Mouse (Mus musculus) limb, embryonic 13.5 days (tissue): ENCODE data around the gene Fam160a2. TPM values are rescaled to one million over a fixed set of nuclear protein-coding genes. Genes with fewer than 3 reads are reported as not detected.

Source experiments
- ATAC-seq: fragments of 200-750 bp; cut with Nextera tagmentation; 2 replicates; pipeline ENCODE4 v1.8.0; 2017; ENCODE audit warnings: low read depth, moderate number of reproducible peaks, moderate TSS enrichment; ENCODE audit not compliant: low FRiP score
- H3K27ac ChIP-seq: fragments of 300-500 bp; sonication (generic); 2 replicates; pipeline ENCODE4 v1.5.1; 2015; ENCODE audit warnings: inconsistent platforms, mild to moderate bottlenecking, moderate library complexity
- H3K27me3 ChIP-seq: fragments of 300-500 bp; sonication (generic); 2 replicates; pipeline ENCODE4 v1.6.1; 2015; ENCODE audit warnings: mild to moderate bottlenecking, inconsistent platforms
- H3K36me3 ChIP-seq: fragments of 300-500 bp; sonication (generic); 2 replicates; pipeline ENCODE4 v1.6.1; 2015; ENCODE audit warnings: inconsistent platforms, mild to moderate bottlenecking, moderate library complexity
- H3K4me1 ChIP-seq: fragments of 300-500 bp; sonication (generic); 2 replicates; pipeline ENCODE4 v1.6.1; 2015; ENCODE audit warnings: inconsistent platforms
- H3K4me2 ChIP-seq: fragments of 300-500 bp; sonication (generic); replicated peaks from 2 replicates; pipeline ENCODE4 v1.6.1; 2015; ENCODE audit warnings: inconsistent platforms, mild to moderate bottlenecking, moderate library complexity
- H3K4me3 ChIP-seq: fragments of 300-500 bp; sonication (generic); 2 replicates; pipeline ENCODE4 v1.5.1; 2015; ENCODE audit warnings: moderate library complexity, mild to moderate bottlenecking, inconsistent platforms
- H3K9ac ChIP-seq: fragments of 300-500 bp; sonication (generic); 2 replicates; pipeline ENCODE4 v1.6.1; 2015; ENCODE audit warnings: mild to moderate bottlenecking, inconsistent platforms
- H3K9me3 ChIP-seq: fragments of 300-500 bp; sonication (generic); 2 replicates; pipeline ENCODE4 v1.6.1; 2016; ENCODE audit warnings: inconsistent platforms
- WGBS: fragments of 180-500 bp; shearing (Covaris S2); methylation state at CpG from one replicate; pipeline ENCODE4 v1.1.7; 2015; 5-methylcytosine and 5-hydroxymethylcytosine counted together
- polyA plus RNA-seq: library from polyadenylated mRNA; unstranded; fragments of >200 nt; fragmentation: Nextera tagmentation; extraction: Ambion mirVana; gene quantifications from 2 replicates; pipeline ENCODE4 v1.2.1, GENCODE M21; 2015

Gene Fam160a2
- 47.0 and 49.2 TPM in 2 replicates for polyA plus RNA-seq

DNA sequence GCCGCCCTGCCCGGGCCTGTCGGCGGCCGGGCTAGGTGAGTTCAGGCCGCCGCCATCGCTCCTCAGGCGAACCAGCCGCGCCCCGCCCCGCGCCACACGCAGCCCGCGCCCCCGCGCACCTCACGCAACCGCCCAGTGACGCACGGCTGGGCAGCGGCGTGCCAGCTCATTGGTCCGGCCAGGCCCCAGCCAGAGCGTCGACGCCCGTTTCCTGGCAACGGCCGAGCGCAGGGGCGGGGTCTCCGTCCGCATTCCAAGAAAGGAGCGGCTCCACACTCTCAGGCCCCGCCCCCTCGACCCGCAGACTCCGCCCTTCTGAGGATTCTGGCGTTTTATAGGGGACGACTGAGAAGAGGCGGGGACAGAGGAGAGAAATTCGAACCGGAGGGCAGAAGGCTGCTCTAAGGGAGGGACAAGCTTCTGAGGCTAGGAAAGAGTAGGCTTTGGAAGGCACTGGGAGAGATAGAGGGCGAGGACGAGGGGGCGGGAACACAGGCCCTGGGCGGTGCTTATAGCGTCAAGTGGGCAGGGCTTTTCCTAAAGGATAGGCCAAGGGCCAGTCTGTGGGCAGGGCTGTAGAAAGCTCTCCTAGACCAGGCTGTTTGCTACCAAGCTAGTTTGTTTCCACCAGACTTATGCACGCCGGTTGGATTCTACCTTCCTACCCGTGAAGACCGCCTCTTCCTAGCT is at the start of gene Fam160a2:
Gene Fam160a2 (minus strand): TSS at position 120 of the 690 bp plus-strand sequence.
- under 1% methylated on average over 55 of the region's 55 CpGs for WGBS
- H3K9me3 ChIP-seq: no peaks in the 10 kb centered on the region
- H3K36me3 ChIP-seq: peaks cover 2% of the 10 kb centered on the region; the same call in 1 of the 2 replicates
- peak; percentile 99 for ATAC-seq
- H3K27ac ChIP-seq: peak within 1 kb of the TSS; percentile 81
- H3K4me1 ChIP-seq: peaks cover 17% of the 10 kb centered on the region
- H3K4me3 ChIP-seq: peak within 1 kb of the TSS; percentile 88
- peak within 1 kb of the TSS; percentile 89 for H3K9ac ChIP-seq
- peak within 1 kb of the TSS; percentile 83 for H3K4me2 ChIP-seq
- no peaks in the 10 kb centered on the region for H3K27me3 ChIP-seq

DNA sequence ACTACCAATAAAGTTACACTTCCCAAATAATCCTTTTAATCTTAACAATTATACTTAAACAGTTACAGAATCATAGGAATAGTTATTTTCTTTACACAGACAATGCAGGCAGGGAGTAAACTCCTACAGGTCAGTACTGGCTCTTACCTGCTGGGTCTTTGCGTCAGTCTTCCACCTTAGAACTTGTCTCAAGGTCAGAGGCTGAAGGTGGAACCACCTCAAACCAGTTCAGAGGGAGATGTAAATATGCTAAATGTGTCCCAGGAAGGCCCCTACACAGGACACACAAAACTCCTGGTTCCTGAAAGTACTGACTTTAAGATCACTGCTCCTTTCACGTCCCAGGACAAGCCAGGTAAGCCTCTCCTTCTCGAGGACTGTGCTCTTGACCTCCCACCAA is 45.2 kb upstream of the Fam160a2 start:
- no peaks in the 10 kb centered on the region for H3K36me3 ChIP-seq
- no peak overlapping the region for H3K4me3 ChIP-seq
- 75% methylated on average over 3 of the region's 3 CpGs for WGBS
- H3K4me1 ChIP-seq: no peaks in the 10 kb centered on the region
- H3K4me2 ChIP-seq: no peak overlapping the region
- H3K27ac ChIP-seq: no peak overlapping the region
- H3K27me3 ChIP-seq: no peaks in the 10 kb centered on the region
- no peak for ATAC-seq
- no peak overlapping the region for H3K9ac ChIP-seq
- no peaks in the 10 kb centered on the region for H3K9me3 ChIP-seq

DNA sequence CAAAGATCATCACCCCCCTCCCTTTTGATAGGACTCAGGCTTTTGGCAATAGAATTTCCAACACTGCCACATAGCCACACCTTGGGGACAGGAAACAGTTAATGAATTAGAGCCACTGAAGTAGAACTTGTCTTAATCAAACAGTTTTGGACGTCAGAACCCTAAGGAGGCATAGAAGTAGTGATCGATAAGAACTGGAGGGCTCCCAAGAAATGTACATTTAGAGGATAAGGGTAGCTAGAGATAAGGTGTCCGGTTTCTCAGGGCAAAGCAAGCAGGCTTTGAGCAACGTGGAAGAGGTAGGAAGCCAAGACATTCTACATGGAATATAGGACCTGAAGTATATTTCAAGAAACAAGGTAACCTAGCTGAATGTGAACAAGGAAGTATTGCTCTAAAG is 41.6 kb upstream of the Fam160a2 start:
- Histone ChIP-seq H3K27ac (no peak overlapping the region), H3K4me2 (no peak overlapping the region), H3K4me1 (no peaks in the 10 kb centered on the region), H3K4me3 (no peak overlapping the region), H3K9me3 (no peaks in the 10 kb centered on the region), H3K36me3 (no peaks in the 10 kb centered on the region), H3K9ac (no peak overlapping the region), H3K27me3 (no peaks in the 10 kb centered on the region)
- 59% methylated on average over 4 of the region's 4 CpGs for WGBS
- ATAC-seq: no peak

DNA sequence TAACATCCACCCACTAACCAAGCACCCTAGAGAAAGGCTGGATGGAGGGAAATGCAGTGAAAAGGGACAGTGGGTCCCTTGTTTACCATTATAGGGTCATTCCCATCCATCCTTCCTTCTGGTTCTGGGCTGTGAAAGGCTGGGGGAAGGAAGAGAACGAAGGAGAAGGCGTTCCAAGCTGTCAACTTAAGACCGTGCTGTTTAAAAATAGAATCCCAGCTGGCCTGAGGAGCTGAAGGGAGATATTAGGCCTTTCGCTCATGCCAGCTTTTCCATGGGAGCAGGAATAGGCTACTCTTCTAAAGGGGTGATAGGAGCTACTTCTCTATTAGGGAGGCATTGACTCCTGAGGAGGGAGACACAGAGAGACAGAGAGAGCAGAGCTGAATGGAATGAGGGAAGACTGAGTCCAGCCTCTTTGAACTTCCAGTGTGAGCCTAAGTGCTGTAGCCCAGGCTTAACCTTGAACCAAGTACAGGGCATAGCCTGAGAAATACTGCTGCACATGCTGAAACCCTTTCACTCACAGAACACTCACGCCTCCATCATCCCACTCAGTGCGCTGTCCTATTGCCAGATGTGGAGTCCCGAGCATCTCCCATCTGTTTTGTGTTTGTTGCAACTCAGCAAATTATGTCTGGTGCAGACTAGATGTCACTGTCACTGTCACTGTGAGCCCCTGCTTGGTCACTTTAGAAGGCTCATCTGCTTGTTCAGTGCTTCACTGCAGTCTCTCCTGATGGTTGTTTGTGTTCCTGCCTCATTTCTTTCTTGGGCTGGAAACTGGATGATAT is 38.3 kb upstream of the Fam160a2 start:
- no peaks in the 10 kb centered on the region for H3K27me3 ChIP-seq
- no peaks in the 10 kb centered on the region for H3K4me1 ChIP-seq
- ATAC-seq: no peak
- no peaks in the 10 kb centered on the region for H3K9me3 ChIP-seq
- H3K27ac ChIP-seq: no peak overlapping the region
- no peak overlapping the region for H3K4me2 ChIP-seq
- 62% methylated on average over 7 of the region's 7 CpGs for WGBS
- H3K36me3 ChIP-seq: no peaks in the 10 kb centered on the region
- H3K9ac ChIP-seq: no peak overlapping the region
- H3K4me3 ChIP-seq: no peak overlapping the region

DNA sequence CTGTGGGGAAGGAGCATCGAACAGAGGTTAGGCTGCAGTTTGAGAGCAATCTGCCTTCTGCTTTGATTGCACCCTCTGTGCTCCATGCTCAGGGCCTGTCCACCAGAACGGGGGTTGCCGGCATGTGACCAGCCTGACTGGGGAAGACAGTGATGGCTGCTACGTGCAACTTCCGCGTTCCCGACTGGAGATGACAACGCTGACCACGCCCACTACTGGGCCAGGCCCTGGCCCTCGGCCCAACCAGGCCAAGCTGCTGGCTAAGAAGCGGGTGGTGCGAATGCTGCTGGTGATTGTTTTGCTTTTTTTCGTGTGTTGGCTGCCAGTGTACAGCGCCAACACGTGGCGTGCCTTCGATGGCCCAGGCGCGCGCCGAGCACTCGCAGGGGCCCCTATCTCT is 34.9 kb upstream of the Fam160a2 start:
- no peak for ATAC-seq
- 81% methylated on average over 22 of the region's 22 CpGs for WGBS

DNA sequence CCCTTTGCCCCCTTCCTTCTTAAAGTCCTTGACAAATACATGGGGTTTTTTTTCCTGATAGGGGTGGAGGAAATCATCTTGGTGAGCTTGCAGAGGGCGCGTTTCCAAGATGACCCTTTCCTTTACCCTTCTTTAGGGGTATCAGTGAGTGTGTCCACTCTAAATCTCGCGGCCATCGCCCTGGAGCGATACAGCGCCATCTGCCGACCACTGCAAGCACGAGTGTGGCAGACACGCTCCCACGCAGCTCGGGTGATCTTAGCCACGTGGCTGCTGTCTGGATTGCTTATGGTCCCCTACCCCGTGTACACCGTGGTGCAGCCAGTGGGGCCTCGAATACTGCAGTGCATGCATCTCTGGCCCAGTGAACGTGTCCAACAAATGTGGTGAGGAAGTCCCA is 34.0 kb upstream of the Fam160a2 start:
- Histone ChIP-seq H3K36me3 (no peaks in the 10 kb centered on the region), H3K4me3 (no peak overlapping the region), H3K4me2 (no peak overlapping the region), H3K4me1 (no peaks in the 10 kb centered on the region), H3K9ac (no peak overlapping the region), H3K9me3 (no peaks in the 10 kb centered on the region), H3K27me3 (0 out of 2 replicates have a peak, but pooled peaks cover 3% of the 10 kb centered on the region), H3K27ac (no peak overlapping the region)
- 83% methylated on average over 17 of the region's 17 CpGs for WGBS
- ATAC-seq: no peak

More for the DNA sequence above, 34.9 kb upstream of the Fam160a2 start:
- Histone ChIP-seq H3K4me1 (no peaks in the 10 kb centered on the region), H3K4me2 (no peak overlapping the region), H3K4me3 (no peak overlapping the region), H3K27me3 (no peaks in the 10 kb centered on the region), H3K36me3 (no peaks in the 10 kb centered on the region), H3K9ac (no peak overlapping the region), H3K27ac (no peak overlapping the region), H3K9me3 (no peaks in the 10 kb centered on the region)

DNA sequence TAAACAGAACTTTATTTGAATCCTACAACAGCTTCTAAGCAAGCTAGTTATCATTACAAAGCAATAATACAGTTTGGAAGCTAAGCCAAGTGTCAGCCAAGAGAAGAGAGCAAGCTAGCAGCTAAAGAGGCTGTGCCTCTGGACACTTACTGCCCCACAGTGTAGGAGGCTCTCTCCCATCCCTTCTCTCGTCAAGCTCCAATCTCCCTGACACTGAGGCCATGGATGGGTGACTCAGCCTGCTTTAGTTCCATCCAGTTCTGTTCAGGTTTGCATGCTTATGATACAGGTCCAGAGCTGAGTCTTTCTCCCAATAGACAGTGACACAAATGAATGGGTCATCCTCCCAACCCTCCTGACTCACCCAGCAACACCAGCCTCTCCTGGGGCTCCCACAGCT is 32.2 kb upstream of the Fam160a2 start:
- Histone ChIP-seq H3K27me3 (peaks cover 20% of the 10 kb centered on the region), H3K4me1 (no peaks in the 10 kb centered on the region), H3K4me2 (no peak overlapping the region), H3K4me3 (no peak overlapping the region), H3K36me3 (no peaks in the 10 kb centered on the region), H3K9ac (no peak overlapping the region), H3K9me3 (no peaks in the 10 kb centered on the region), H3K27ac (no peak overlapping the region)
- no peak for ATAC-seq
- 88% methylated on average over 1 of the region's 1 CpGs for WGBS

DNA sequence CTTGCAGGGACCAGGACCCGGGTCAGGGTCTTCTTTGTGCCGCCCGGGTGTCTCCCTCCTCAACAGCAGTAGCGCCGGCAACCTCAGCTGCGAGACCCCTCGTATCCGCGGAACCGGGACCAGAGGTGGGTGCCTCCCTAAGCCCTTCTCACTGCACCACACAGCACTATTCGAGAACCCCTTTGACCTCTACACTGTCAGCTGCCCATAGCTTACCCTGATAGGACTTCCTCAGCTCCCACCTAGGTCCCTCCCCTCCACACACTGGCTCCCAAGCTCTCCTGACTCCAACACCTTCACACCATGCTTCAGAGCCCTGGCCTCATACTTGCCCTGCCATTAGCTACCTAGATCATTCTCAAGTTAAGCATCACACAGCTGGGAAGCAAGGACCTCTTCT is 26.2 kb upstream of the Fam160a2 start:
- H3K27ac ChIP-seq: no peak overlapping the region
- 3% methylated on average over 11 of the region's 11 CpGs for WGBS
- ATAC-seq: peak; percentile 24; the same call in 1 of the 2 replicates
- no peaks in the 10 kb centered on the region for H3K36me3 ChIP-seq
- H3K27me3 ChIP-seq: peaks cover 62% of the 10 kb centered on the region
- H3K9ac ChIP-seq: peak overlapping the region; percentile 3; the same call in 1 of the 2 replicates
- H3K4me1 ChIP-seq: peaks cover 10% of the 10 kb centered on the region; the same call in 1 of the 2 replicates
- H3K9me3 ChIP-seq: no peaks in the 10 kb centered on the region
- peak overlapping the region; percentile 44 for H3K4me3 ChIP-seq
- peak overlapping the region; percentile 75 for H3K4me2 ChIP-seq

DNA sequence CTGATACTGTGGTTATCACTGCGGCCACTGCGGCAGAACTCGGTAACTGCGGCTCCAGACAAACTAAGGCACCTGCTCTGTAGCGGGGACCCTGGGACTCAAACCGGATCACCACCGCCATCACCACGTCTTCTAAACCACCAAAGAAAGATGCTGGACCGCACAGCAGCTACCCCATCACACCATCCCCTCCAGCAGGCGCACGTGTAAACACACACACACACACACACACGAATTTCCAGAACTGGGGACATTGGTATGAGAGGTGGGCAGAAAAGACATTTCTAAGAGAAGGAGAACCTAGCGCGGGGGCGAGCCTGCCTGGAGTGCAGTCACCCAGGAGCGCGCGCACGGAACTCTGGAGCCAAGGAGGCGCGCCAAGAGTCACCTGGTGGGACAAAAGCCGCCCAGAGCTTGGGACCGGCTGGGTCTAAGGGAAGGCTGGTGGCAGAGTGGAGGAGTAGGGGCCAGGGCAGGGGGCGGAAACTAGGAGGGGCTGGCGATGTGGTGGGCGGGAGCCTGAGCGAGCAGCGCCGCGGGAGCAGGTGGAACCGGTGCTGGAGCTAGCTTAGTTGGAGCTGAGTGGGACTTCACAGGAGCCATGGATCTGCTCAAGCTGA is 25.7 kb upstream of the Fam160a2 start, which contains the start of gene Cckbr:
Gene Cckbr (plus strand): TSS at position 308 of the 620 bp plus-strand sequence.
- H3K4me1 ChIP-seq: peaks cover 10% of the 10 kb centered on the region; the same call in 1 of the 2 replicates
- ATAC-seq: peak; percentile 71; the same call in 1 of the 2 replicates
- H3K9ac ChIP-seq: peak within 1 kb of the TSS; percentile 3; the same call in 1 of the 2 replicates
- H3K27ac ChIP-seq: no peak within 1 kb of the TSS
- H3K36me3 ChIP-seq: no peaks in the 10 kb centered on the region
- H3K4me3 ChIP-seq: peak within 1 kb of the TSS; percentile 44
- peak within 1 kb of the TSS; percentile 75 for H3K4me2 ChIP-seq
- H3K27me3 ChIP-seq: peaks cover 62% of the 10 kb centered on the region
- under 1% methylated on average over 30 of the region's 31 CpGs for WGBS
- H3K9me3 ChIP-seq: no peaks in the 10 kb centered on the region

DNA sequence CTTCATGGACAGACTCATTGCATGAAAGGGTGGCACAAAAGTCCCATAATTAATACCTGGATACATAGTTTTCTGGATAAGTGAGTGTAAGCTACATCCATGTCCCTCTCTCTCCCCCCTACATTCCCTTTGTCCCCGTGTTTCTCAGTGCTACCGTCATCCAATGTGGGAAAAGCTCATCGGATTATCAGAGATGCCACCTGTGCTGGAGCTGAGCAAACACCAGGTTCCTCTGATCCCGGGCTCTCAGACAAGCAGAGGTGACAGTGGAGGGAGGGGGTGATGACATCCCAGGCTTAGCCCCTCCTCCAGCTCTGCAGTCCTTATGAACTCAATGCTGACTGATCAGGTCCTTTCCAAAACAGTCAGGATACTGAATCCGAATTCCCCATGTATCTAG is 24.5 kb upstream of the Fam160a2 start:
- no peak overlapping the region for H3K9ac ChIP-seq
- 12% methylated on average over 5 of the region's 5 CpGs for WGBS
- H3K9me3 ChIP-seq: no peaks in the 10 kb centered on the region
- peaks cover 10% of the 10 kb centered on the region; the same call in 1 of the 2 replicates for H3K4me1 ChIP-seq
- H3K4me2 ChIP-seq: no peak overlapping the region
- H3K27me3 ChIP-seq: peaks cover 62% of the 10 kb centered on the region
- H3K36me3 ChIP-seq: no peaks in the 10 kb centered on the region
- no peak for ATAC-seq
- H3K4me3 ChIP-seq: no peak overlapping the region
- no peak overlapping the region for H3K27ac ChIP-seq

DNA sequence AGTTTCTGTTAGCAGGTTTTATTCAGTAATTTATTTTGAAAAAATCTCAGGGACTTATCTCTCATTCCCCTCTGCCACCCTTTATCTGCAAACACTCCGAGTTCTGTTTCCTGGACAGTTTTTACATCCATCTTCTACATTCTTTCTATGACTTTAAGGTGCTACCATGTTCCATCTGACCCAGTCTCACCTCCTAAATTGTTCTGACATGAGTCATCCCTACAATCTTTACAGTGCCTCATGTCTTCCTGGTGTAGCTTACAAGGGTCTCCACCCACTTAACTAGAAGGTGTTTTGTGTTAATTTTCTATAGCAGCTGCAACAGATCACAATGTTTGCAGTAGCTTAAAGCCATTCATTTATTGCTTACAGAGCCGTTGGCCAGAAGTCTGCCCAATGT is 21.0 kb upstream of the Fam160a2 start:
- peaks cover 31% of the 10 kb centered on the region for H3K27me3 ChIP-seq
- no peak overlapping the region for H3K4me3 ChIP-seq
- H3K4me2 ChIP-seq: no peak overlapping the region
- no peak for ATAC-seq
- 44% methylated on average over 2 of the region's 2 CpGs for WGBS
- H3K9me3 ChIP-seq: no peaks in the 10 kb centered on the region
- peaks cover 7% of the 10 kb centered on the region; the same call in 1 of the 2 replicates for H3K4me1 ChIP-seq
- no peak overlapping the region for H3K27ac ChIP-seq
- H3K9ac ChIP-seq: no peak overlapping the region
- H3K36me3 ChIP-seq: no peaks in the 10 kb centered on the region

DNA sequence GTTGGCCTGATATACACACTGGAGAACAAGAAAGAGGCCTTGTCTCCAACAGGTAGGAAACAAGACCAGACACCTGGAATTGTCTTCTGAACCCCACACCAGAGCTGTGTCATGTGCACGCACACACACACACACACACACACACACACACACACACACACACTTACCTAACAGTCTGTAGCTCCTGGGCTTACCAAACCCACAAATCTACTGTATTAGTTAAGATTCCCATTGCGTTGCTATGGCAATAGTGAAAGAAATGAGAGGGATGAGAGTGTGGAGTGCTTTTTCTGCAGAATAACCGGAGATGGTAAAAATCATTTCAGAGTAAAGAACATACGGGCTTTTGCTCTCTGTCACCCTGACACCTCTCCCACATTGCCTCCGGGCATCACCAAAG is 18.3 kb upstream of the Fam160a2 start:
- no peaks in the 10 kb centered on the region for H3K36me3 ChIP-seq
- no peaks in the 10 kb centered on the region for H3K4me1 ChIP-seq
- no peak overlapping the region for H3K4me2 ChIP-seq
- 76% methylated on average over 5 of the region's 5 CpGs for WGBS
- H3K27me3 ChIP-seq: peaks cover 9% of the 10 kb centered on the region; the same call in 1 of the 2 replicates
- no peak for ATAC-seq
- H3K9ac ChIP-seq: no peak overlapping the region
- no peak overlapping the region for H3K4me3 ChIP-seq
- no peak overlapping the region for H3K27ac ChIP-seq
- no peaks in the 10 kb centered on the region for H3K9me3 ChIP-seq
